Mouse (Mus musculus) liver, embryonic 14.5 days (tissue): ENCODE measurements around the gene Ccdc186.

Source experiments
- CTCF ChIP-seq: IDR thresholded peaks from 2 replicates; pipeline ENCODE4 v1.5.1; 2016; ENCODE audit warnings: antibody characterized with exemption, low read depth, control low read depth
- EP300 ChIP-seq: IDR thresholded peaks from 2 replicates; pipeline ENCODE4 v1.6.1; 2016; ENCODE audit warnings: antibody characterized with exemption, low read depth

DNA sequence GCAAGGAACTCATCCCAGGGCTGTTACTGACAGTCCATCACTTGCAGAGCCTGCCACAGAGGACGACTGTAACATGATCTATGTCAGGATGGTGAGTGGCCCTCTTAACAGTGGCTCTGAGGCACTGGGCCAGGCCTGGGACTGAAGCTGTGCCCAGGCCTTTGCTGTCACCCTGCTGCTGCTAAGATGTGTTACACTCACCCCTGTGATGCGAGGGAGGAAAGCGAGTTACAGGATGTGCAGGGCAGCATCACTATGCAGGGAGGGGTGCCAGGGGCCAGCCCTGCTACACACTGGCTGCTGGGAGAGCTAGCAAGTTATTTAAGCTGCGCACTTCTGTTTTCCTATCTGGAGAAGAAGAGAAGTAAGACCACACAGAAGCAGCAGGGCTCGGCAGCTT, 34.5 kb upstream of the Ccdc186 start:
- TF ChIP-seq CTCF (no peak), EP300 (no peak)
